Mouse (Mus musculus): ENCODE measurements around the gene Rnf216. TPM values are rescaled to one million over a fixed set of nuclear protein-coding genes. Genes with fewer than 3 reads are reported as not detected.
A peak's percentile ranks its signal among the peaks of the same experiment; 100 is the strongest.
"Not testable (repeated sequence)": the region's sequence is repeated elsewhere in the genome, so short reads cannot be mapped to it uniquely, and the experiment has no call there.

Rnf216 gene
- total RNA-seq (2021), result 10 to 100 TPM; 37.4 to 45.4 TPM

GRCm38 (mm10) chr5:143112281-143113246 lies at the start of gene Rnf216:
Rnf216 (minus strand) TSS chr5:143112994.
- peak; percentile 93 for DNase-seq (ENCODE audit: low spot score in 2 of 2)
- intact Hi-C loops (cut with DNase I), result loop anchor here (2.0 kb wide), 1 partner anchor 68 kb away; the partner anchor contains the start of genes Rbak and Spdye4b

DNA sequence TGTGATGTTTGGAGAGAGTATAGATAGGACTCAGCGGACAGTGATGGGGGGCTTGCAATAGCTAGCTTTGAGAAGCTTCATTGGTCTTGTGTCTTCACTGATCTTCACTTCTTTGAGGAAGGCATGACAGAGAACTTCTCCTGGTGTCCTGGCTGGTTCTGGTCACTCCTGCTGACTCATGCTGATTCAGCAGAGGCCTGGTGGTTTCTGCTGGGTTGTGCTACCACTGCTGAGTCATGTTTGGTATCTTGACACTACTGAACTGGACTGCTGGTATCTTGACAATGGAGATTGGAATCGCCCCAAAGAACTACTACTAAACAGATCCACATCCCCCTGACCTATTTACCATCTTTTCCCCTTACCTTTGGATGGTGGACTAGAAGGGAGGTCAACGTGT lies 42.7 kb upstream of the Rnf216 start:
- no peak for DNase-seq (ENCODE audit: low spot score in 2 of 2)
- intact Hi-C loops (cut with DNase I), result no loop called here

DNA sequence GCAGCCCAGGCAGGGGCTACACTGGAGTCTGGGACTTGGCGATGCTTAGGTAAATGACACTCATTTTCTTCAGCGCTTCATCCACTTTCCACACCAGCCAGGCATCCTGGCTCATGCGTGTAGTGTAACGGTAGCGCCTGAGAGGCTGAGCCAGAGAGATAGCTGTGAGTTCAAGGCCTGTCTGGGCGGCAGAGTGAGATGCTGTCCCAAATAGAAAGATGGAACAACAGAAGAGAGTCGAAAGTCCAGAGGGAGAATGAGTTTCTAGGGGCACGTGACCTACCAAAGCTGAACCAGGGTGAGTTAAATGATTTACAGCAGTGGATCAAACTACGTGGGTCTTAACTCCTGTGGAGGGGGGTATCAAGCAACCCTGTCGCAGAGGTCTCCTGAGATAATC lies 41.0 kb upstream of the Rnf216 start:
- intact Hi-C loops (cut with DNase I), result no loop called here
- no peak for DNase-seq (ENCODE audit: low spot score in 2 of 2)

GRCm38 (mm10) chr5:143150044-143150443 lies 37.2 kb upstream of the Rnf216 start:
- DNase-seq (ENCODE audit: low spot score in 2 of 2), result no peak
- intact Hi-C loops (cut with DNase I), result no loop called here

DNA sequence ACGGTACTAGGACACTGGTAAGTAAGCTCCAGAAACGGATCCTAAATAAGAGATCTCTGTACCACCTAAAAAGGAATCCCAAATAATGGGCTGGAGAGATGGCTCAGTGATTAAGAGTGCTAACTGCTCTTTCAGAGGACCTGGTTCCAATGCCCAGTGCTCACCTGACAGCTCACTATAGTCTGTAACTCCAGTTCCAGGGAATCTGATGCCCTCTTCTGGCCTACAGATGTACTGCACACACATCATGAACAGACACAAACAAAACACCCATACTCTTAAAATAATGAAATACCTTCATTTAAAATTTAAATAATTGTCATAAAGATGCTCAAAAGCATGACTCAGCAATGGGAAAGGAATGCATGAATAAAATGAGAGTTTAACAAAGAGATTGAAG lies 36.7 kb upstream of the Rnf216 start:
- DNase-seq (ENCODE audit: low spot score in 2 of 2), result no peak
- intact Hi-C loops (cut with DNase I), result no loop called here

DNA sequence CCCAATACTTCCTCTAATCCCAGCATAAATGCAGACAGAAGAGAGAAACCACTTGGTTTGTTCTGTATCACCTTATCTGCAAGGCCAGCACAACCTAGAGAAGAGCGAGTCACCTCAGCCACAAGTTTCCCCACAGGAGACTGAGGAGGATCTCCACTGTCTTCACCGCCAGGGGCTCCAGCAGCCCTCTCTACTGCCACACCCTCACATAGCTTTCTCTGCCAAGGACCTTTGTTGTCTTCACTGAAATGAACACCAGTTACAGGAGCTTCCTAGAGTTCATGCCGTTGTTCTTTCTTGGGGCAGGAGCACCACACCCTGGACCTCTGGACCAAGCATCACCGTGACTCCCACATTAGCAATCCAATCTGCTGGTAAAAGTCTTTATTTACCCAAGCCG lies 35.9 kb upstream of the Rnf216 start:
- intact Hi-C loops (cut with DNase I), result no loop called here
- no peak for DNase-seq (ENCODE audit: low spot score in 2 of 2)

DNA sequence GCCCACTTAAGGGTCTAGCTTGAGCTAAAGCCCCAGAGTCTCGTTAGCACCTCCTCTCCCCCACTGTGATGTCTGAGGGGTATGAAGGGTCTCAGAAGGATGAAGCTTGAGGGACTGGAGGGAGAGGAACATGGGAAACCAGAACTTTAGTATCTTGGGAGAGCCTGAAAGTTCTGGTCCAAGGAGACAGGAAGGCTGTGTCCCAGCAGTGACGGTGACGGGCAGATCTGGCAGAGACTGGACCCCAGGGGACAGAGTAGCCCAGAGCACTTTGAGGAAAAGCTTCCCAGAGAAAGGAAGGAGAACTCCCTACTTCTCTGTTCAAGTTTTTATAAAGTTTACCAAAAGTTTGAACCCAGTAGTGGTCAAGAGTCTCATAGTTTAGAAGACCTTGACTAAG lies 34.7 kb upstream of the Rnf216 start, which contains the start of gene Olfr718-ps1:
Gene Olfr718-ps1 (minus strand): TSS at position 101 of the 400 bp plus-strand sequence.
- DNase-seq (ENCODE audit: low spot score in 2 of 2), result no peak
- intact Hi-C loops (cut with DNase I), result no loop called here

DNA sequence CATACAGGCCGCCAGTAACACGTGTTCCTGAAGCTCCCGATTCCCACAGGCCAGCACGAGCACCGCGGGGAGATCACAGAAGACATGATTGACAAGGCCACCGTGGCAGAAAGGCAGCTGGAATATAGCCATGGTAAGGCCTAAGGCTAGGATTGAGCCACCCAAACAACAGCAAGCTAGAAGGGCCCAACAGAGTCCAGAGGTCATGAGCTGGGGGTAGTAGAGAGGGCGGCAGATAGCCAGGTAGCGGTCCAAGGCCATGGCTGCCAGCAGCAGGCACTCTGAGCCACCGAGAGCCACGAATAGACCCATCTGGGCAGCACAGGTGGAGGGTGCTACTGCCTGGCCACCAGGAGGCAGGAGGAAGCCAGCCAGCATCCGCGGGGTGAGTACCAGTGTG lies 24.8 kb upstream of the Rnf216 start:
- DNase-seq (ENCODE audit: low spot score in 2 of 2), result no peak
- intact Hi-C loops (cut with DNase I), result no loop called here

DNA sequence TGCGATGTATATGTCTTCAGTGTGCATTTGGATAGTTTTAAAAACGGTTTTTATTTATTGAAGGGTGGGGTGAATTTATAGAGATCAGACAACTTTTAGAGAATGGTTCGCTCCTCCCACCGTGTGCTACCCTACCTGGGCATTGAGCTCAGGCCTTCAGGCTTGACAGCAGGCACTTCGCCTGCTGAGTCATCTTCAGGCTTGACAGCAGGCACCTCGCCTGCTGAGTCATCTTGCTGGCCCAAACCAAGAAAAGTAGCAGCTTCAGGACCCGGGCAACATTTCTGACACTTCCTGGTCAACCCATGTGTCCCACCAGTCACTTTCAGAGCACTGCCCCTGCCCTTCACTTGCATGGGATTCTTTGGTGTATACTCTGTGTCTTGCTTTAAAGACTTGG lies 22.2 kb upstream of the Rnf216 start:
- DNase-seq (ENCODE audit: low spot score in 2 of 2), result no peak
- intact Hi-C loops (cut with DNase I), result no loop called here

DNA sequence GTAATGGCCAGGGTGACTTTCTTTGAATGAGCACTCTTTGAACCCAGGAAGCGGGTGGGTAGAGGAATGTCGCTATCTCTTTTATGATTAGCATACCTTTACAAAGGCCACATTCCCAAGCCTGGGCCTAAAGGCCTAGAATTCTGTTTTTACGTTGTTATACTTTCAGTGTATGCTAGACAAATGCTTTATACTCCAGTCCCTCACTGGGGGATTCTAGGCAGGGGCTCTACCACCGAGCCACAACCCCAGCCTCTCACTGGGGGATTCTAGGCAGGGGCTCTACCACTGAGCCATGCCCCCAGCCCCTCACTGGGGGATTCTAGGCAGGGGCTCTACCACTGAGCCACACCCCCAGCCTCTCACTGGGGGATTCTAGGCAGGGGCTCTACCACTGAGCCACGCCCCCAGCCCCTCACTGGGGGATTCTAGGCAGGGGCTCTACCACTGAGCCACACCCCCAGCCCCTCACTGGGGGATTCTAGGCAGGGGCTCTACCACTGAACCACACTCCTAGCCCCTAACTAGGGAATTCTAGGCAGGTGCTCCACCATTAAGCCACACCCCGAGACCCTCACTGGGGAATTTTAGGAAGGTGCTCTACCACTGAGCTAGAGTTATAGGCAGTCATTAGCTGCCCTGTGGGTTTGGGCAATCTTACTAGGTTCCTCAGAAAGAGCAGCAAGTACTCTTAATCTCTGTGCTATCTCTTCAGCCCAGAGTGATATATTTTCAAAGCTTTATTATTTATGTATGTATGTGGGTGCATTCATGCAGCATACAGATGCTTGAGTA lies 21.6 kb upstream of the Rnf216 start:
- DNase-seq (ENCODE audit: low spot score in 2 of 2); intact Hi-C loops (cut with DNase I): not testable (repeated sequence)

DNA sequence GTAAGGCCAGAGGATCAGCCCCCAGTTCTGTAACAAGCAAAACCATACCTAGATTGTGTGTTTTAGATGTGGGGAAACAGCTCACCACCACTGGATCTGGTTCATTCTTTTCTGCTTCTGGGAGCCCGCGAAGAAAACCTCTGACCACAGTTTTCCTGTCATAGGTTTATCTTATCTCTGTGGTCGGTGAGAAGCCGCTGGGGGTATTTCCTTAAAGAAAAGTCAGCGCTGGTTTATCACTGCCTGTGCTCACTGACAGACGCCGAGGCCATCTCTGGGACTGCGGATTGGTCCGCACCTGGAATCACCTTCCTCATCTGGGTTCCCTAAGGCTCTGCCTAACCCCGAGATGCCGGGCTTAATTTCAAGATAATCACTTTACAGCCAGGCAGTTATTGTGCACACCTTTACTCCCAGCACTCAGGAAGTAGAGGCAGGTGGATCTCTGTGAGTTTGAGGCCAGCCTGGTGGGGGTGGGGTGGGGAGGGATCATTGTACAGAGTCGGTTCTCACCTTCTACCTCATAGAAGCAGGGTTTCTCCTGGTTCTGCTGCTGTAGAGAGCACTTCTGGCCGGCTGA lies 20.2 kb upstream of the Rnf216 start:
- DNase-seq (ENCODE audit: low spot score in 2 of 2), result no peak
- intact Hi-C loops (cut with DNase I), result no loop called here

GRCm38 (mm10) chr5:143130342-143130741 lies 17.5 kb upstream of the Rnf216 start:
- intact Hi-C loops (cut with DNase I), result no loop called here

DNA sequence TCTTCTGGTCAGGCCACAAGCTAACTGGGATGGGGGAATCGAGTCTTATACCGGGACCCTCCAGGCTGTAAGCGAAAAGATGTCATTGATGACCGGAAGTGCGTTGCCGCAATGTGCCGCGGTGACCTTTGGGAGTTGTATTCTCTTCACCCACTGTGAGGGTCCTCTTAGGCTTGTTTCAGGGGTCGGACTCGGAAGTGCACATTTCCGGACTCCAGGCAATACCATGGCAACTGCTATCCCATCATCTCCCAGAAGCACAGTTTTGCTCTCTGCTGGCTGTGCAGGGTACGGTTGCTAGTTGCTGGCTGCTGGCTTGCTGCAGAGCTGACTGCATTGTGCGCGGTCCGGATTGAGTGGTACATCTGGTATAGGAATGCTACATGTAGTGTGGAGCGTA lies 16.3 kb upstream of the Rnf216 start:
- DNase-seq (ENCODE audit: low spot score in 2 of 2), result no peak
- intact Hi-C loops (cut with DNase I), result no loop called here

More at GRCm38 (mm10) chr5:143130342-143130741, 17.5 kb upstream of the Rnf216 start:
- DNase-seq (ENCODE audit: low spot score in 2 of 2), result no peak

- intact Hi-C loops (cut with DNase I), result no loop called here
- no peak for DNase-seq (ENCODE audit: low spot score in 2 of 2)
Observed at GRCm38 (mm10) chr5:143127837-143128236, 15.0 kb upstream of the Rnf216 start.

DNA sequence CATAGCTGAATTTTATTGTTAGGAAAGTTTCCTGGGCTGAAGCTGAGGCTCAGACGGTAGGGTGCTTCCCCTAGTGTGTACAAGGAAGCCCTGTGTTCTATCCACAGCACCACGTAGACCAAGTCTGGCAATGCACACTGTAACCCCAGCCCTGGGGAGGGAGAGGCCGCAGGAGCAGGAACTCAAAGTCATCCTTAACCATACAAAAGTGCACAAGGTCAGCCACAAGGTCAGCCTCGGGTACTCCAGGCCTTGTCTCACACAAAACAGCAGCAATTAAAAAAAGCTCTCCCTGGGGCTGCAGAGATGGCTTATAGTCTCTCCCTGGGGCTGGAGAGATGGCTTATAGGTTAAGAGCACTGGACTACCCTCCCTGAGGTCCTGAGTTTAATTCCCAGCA lies 14.1 kb upstream of the Rnf216 start:
- intact Hi-C loops (cut with DNase I), result no loop called here
- DNase-seq (ENCODE audit: low spot score in 2 of 2), result no peak

GRCm38 (mm10) chr5:143126089-143126488 lies 13.3 kb upstream of the Rnf216 start:
- no peak for DNase-seq (ENCODE audit: low spot score in 2 of 2)
- intact Hi-C loops (cut with DNase I), result no loop called here

- peak; percentile 31 to 36 for DNase-seq (ENCODE audit: low spot score in 2 of 2)
- intact Hi-C loops (cut with DNase I), result no loop called here
Observed at GRCm38 (mm10) chr5:143125601-143126000, 12.8 kb upstream of the Rnf216 start.

DNA sequence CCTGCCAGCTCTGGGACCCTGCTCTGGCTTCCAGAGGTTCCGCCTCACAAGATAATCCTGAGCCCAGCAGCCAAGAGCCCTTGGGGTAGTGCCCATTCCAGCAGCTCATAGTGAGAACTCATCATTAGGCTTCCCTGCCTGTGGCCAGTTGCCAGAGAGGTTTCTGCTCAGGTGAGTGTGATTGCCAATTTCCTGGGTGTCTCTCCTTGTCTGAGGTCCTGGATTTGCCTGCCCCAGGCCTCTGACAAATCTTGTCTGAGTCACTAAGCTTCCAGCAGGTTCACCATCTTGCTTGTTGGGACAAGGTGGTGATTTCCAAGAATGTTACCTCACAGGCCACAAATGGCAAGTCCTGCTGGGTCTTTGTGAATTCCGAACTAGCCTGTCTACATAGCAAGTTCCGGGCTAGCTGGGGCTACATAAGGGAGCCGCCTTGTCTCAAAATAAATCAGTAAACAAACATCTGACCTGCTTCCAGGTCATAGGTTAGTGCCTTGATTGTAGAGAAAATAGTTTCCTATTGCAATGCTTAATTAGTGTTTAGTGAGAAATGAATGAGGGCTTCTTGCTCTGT lies 12.1 kb upstream of the Rnf216 start:
- intact Hi-C loops (cut with DNase I), result no loop called here

GRCm38 (mm10) chr5:143122673-143123072 lies 9.9 kb upstream of the Rnf216 start:
- DNase-seq (ENCODE audit: low spot score in 2 of 2), result no peak
- intact Hi-C loops (cut with DNase I), result no loop called here

More for the DNA sequence above, 12.1 kb upstream of the Rnf216 start:
- DNase-seq (ENCODE audit: low spot score in 2 of 2), result no peak

- intact Hi-C loops (cut with DNase I), result no loop called here
- no peak for DNase-seq (ENCODE audit: low spot score in 2 of 2)
Observed at GRCm38 (mm10) chr5:143122125-143122524, 9.3 kb upstream of the Rnf216 start.

All from left cerebral cortex, postnatal 36 days (tissue).